Mouse (Mus musculus) forebrain, postnatal 0 days (tissue): Measurements from ENCODE around the gene Lsm7. TPM values are rescaled to one million over a fixed set of nuclear protein-coding genes. Genes with fewer than 3 reads are reported as not detected.

Source experiments
- ATAC-seq: fragments of 200-750 bp; cut with Nextera tagmentation; 2 replicates; pipeline ENCODE4 v1.8.0; 2017; ENCODE audit warnings: mild to moderate bottlenecking, moderate library complexity
- DNase-seq: peaks from one replicate; pipeline ENCODE4 v3.0.0-alpha.2; 2015
- H3K27ac ChIP-seq: fragments of 300-500 bp; sonication (generic); 2 replicates; pipeline ENCODE4 v1.5.1; 2014; ENCODE audit warnings: low read depth, mild to moderate bottlenecking, antibody characterized with exemption, low read length, moderate library complexity, mixed read lengths
- H3K27me3 ChIP-seq: fragments of 300-500 bp; sonication (generic); 2 replicates; pipeline ENCODE4 v1.6.1; 2014; ENCODE audit warnings: mild to moderate bottlenecking, low read length, mixed read lengths; ENCODE audit not compliant: insufficient read depth
- H3K36me3 ChIP-seq: fragments of 300-500 bp; sonication (generic); 2 replicates; pipeline ENCODE4 v1.6.1; 2014; ENCODE audit warnings: mild to moderate bottlenecking, moderate library complexity; ENCODE audit not compliant: insufficient read depth
- H3K4me1 ChIP-seq: fragments of 300-500 bp; sonication (generic); 2 replicates; pipeline ENCODE4 v1.6.1; 2014; ENCODE audit warnings: antibody characterized with exemption; ENCODE audit not compliant: insufficient read depth
- H3K4me2 ChIP-seq: fragments of 300-500 bp; sonication (generic); 2 replicates; pipeline ENCODE4 v1.6.1; 2014; ENCODE audit warnings: low read depth, mild to moderate bottlenecking, moderate library complexity
- H3K4me3 ChIP-seq: fragments of 300-500 bp; sonication (generic); 2 replicates; pipeline ENCODE4 v1.5.1; 2014; ENCODE audit warnings: low read depth, low read length, mixed read lengths
- H3K9ac ChIP-seq: fragments of 300-500 bp; sonication (generic); 2 replicates; pipeline ENCODE4 v1.6.1; 2014; ENCODE audit warnings: mild to moderate bottlenecking
- H3K9me3 ChIP-seq: fragments of 300-500 bp; sonication (generic); 2 replicates; pipeline ENCODE4 v1.6.1; 2016; ENCODE audit warnings: low read length
- CTCF ChIP-seq: sonication (generic); IDR thresholded peaks from 2 replicates; pipeline ENCODE4 v1.5.1; 2016; ENCODE audit warnings: antibody characterized with exemption, control low read depth, low read depth
- WGBS: fragments of 180-500 bp; shearing (Covaris S2); extraction: QIAGEN DNeasy Blood & Tissue Kit; methylation state at CpG from one replicate; pipeline ENCODE4 v1.1.7; 2014; 5-methylcytosine and 5-hydroxymethylcytosine counted together
- polyA plus RNA-seq: library from polyadenylated mRNA; unstranded; fragments of >200 nt; fragmentation: Nextera tagmentation; extraction: Ambion mirVana; gene quantifications from 2 replicates; pipeline ENCODE4 v1.2.1, GENCODE M21; 2015
- total RNA-seq: library from RNA; depleted of rRNA; stranded (reverse); fragments of >200 nt; gene quantifications from 2 replicates; pipeline ENCODE4 v1.2.3, GENCODE M21; 2014

Gene Lsm7
- total and polyA plus RNA-seq, 2 experiments from 2014 or later, result 158 to 306 TPM

DNA sequence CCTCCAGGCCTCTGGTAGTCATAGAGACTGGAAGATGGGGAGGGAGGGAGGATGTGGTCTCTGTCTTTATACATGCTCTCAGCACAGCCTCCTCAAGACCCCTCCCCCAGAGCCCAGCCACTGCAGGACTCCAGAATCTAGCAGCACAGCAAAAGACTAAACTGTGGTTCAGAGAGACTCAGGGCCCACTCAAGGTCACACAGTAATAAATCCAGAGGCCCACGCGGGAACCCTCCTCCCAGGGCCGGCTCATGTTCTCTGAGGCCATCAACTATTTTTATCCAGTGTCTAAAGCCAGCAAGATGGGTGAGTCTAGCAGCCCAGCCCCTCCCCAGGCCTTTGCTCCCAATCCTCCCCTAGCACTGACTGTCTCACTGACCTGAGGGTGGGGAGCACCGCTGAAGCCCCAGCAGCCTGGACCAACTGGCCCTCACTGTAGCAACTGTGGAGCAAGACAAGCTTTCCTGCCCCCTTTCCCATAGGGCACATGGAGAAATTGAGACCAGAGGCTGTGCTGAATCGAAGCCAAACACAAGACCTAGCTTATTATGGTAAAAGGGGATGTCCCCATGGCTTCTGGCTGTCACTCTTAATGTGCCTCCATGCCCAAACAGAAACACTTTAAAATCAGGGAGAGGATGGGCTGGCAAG, 42.5 kb downstream of the Lsm7 start:
- ATAC-seq (no peak), DNase-seq (no peak)
- Histone ChIP-seq H3K9ac (no peak overlapping the region), H3K4me3 (no peak overlapping the region), H3K4me2 (no peak overlapping the region), H3K4me1 (peaks cover 3% of the 10 kb centered on the region; the same call in 1 of the 2 replicates), H3K9me3 (no peaks in the 10 kb centered on the region), H3K36me3 (no peaks in the 10 kb centered on the region), H3K27ac (no peak overlapping the region), H3K27me3 (peaks cover 10% of the 10 kb centered on the region)
- 65% methylated on average over 5 of the region's 5 CpGs for WGBS
- TF ChIP-seq CTCF, result no peak

DNA sequence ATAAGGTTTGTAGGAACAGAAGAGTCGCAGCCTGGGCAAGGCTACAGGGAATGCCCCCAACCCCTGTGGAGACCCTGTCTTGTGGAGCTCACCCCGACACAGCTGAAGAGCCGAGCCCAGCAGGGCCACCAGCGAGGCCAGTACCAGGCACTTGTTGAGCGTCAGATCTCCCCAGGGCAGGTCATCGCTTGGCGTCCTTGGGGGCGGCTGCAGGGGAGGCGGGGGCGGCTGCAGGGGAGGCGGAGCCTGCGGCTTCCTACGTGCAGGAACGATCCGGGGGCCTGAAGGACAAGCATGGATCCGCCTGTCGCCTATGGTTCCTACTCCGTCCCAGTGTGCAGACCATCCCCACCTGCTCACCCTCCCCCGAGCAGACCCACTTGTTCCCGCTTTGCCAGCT, 44.9 kb downstream of the Lsm7 start:
- Histone ChIP-seq H3K4me1 (peaks cover 11% of the 10 kb centered on the region), H3K4me2 (no peak overlapping the region), H3K27me3 (peaks cover 10% of the 10 kb centered on the region), H3K9me3 (no peaks in the 10 kb centered on the region), H3K9ac (no peak overlapping the region), H3K36me3 (peaks cover 4% of the 10 kb centered on the region; the same call in 1 of the 2 replicates), H3K27ac (no peak overlapping the region), H3K4me3 (no peak overlapping the region)
- 7% methylated on average over 17 of the region's 20 CpGs for WGBS
- TF ChIP-seq CTCF, result no peak
- ATAC-seq, result no peak
- DNase-seq, result no peak

DNA sequence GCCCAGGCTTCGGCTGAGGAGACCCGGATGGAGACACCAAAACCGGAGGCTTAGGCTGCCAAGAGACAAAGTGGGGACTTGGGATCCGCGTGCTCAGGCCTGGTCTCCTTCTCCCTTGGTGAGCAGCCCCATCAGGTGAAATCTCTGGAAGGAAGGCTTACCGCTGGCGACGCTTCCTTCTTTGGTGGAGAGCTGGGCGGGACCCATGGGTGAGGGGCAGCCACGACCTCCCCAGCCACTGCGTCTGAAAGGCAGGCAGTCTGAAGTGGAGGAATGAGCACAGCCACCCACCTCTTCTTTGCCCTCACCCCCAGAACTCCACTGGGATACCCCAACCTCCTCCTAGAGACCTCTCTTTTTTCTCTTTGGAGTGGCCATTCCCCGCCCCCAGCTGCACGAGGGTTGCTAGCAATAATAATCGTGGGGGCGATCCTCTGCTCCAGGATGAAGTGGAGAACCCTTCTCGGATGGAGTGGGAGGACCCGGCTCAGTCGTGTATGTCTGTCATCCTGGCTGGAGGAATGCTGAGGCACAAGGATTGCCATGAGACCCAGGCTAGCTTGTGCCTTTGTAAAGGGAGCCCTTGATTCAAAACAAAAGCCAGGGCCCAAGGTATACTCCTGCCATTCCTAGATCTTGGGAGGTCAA, 45.9 kb downstream of the Lsm7 start:
- H3K27me3 ChIP-seq, result peaks cover 10% of the 10 kb centered on the region
- H3K36me3 ChIP-seq, result peaks cover 14% of the 10 kb centered on the region
- H3K27ac ChIP-seq, result no peak overlapping the region
- H3K4me2 ChIP-seq, result 0 out of 2 replicates have a peak overlapping the region, but pooled peaks have one; percentile 25
- H3K4me3 ChIP-seq, result no peak overlapping the region
- peaks cover 11% of the 10 kb centered on the region for H3K4me1 ChIP-seq
- DNase-seq (peak; percentile 17), ATAC-seq (no peak)
- no peaks in the 10 kb centered on the region for H3K9me3 ChIP-seq
- no peak for TF ChIP-seq CTCF
- WGBS, result 15% methylated on average over 17 of the region's 18 CpGs
- no peak overlapping the region for H3K9ac ChIP-seq

DNA sequence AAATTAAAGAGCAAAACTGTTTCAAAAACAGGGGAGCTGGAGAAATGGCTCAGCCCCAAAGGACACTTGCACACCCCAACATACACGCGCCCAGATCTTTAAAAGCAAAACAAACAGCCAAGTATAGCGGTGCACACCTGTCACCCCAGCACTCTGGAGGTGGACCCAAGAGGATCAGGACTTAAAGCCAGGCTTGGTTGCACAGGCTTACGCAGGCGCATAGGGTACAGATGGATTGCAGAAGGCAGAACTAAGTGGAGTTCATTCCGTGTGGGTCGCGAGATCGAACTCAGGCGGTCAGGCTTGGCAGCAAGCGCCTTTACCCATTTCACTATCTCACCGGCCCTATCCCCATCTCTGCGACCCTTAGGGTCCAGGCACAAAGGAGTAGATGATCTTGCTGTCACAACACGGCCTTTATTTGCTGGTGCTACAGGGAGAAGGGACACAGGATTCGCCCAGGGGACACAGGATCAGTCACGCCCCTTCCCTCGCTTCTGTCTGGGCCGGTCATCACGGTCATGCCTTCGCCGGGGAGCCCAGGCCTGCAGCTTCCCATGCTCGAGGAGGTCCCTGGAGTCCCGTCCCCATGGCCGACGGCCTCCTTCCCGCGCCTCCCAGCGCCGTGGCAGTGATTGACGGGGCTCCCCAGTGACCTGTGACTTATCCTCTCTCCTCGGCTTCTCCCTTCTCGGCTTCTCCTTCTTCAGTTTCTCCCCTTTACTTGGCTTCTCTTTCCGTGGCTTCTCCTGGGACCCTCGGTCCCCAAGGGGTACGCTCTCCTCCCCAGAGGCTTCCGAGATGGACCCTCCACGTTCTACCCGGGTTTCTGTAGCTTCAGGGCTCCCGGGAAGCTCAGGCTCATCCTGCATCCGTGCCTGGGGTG, 46.7 kb downstream of the Lsm7 start:
- WGBS, result 18% methylated on average over 40 of the region's 40 CpGs
- H3K4me3 ChIP-seq, result no peak overlapping the region
- peaks cover 10% of the 10 kb centered on the region for H3K27me3 ChIP-seq
- H3K9me3 ChIP-seq, result no peaks in the 10 kb centered on the region
- DNase-seq (no peak), ATAC-seq (no peak)
- peaks cover 21% of the 10 kb centered on the region for H3K36me3 ChIP-seq
- H3K4me1 ChIP-seq, result peaks cover 11% of the 10 kb centered on the region
- peak overlapping the region; percentile 25; the same call in 1 of the 2 replicates for H3K4me2 ChIP-seq
- no peak overlapping the region for H3K9ac ChIP-seq
- no peak overlapping the region for H3K27ac ChIP-seq
- no peak for TF ChIP-seq CTCF

DNA sequence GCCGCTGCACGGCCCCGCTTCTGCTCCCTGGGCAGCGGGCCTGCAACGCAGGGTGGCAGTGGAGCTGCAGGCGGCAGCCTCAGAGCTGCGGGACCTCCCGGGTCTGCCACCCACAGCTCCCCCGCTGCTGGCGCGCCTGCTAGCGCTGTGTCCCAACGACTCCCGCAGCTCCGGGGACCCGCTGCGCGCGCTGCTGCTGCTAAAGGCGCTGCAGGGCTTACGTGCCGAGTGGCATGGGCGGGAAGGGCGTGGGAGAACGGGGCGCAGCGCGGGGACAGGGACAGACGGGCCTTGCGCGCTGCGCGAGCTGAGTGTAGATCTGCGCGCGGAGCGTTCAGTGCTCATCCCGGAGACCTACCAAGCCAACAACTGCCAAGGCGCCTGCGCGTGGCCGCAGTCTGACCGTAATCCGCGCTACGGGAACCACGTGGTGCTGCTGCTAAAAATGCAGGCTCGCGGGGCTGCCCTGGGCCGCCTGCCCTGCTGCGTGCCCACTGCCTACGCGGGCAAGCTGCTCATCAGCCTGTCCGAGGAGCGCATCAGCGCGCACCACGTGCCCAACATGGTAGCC, 47.9 kb downstream of the Lsm7 start:
- Histone ChIP-seq H3K27me3 (peaks cover 10% of the 10 kb centered on the region), H3K27ac (peak overlapping the region; percentile 86), H3K4me1 (peaks cover 11% of the 10 kb centered on the region), H3K9ac (peak overlapping the region; percentile 75), H3K9me3 (no peaks in the 10 kb centered on the region), H3K4me2 (peak overlapping the region; percentile 95), H3K4me3 (peak overlapping the region; percentile 50), H3K36me3 (peaks cover 33% of the 10 kb centered on the region)
- 4% methylated on average over 56 of the region's 58 CpGs for WGBS
- DNase-seq, result peak; percentile 90
- ATAC-seq, result peak; percentile 86
- TF ChIP-seq CTCF, result 0 out of 2 replicates have a peak, but pooled peaks have one; percentile 0

DNA sequence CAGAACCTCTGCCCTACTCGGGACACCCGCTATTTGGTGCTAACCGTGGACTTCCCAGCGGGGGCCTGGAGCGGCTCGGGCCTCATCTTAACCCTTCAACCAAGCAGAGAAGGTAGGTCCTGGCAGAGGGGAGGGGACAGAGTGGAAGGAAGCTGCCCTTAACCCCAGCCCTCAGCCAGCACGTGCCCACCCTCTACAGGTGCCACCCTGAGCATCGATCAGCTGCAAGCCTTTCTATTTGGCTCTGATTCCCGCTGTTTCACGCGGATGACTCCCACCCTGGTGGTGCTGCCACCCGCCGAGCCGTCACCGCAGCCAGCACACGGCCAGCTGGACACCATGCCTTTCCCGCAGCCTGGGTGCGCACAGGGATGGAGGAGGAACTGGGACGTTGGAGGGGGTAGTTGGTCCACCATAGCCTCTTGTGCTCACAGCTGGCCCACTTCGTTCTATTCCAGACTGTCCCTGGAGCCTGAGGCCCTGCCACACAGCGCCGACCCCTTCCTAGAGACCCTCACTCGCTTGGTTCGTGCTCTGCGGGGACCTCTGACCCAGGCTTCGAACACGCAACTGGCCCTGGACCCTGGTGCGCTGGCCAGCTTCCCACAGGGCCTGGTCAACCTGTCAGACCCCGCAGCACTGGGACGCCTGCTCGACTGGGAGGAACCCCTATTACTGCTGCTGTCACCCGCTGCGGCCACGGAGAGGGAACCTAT, 48.5 kb downstream of the Lsm7 start:
- WGBS, result 43% methylated on average over 34 of the region's 34 CpGs
- peaks cover 40% of the 10 kb centered on the region for H3K36me3 ChIP-seq
- H3K4me1 ChIP-seq, result peaks cover 11% of the 10 kb centered on the region
- ATAC-seq, result no peak
- no peaks in the 10 kb centered on the region for H3K9me3 ChIP-seq
- H3K4me3 ChIP-seq, result peak overlapping the region; percentile 50
- H3K4me2 ChIP-seq, result peak overlapping the region; percentile 95
- peak overlapping the region; percentile 75 for H3K9ac ChIP-seq
- peak; percentile 11 for DNase-seq
- H3K27me3 ChIP-seq, result peaks cover 10% of the 10 kb centered on the region
- TF ChIP-seq CTCF, result no peak
- H3K27ac ChIP-seq, result peak overlapping the region; percentile 86
